Mouse (Mus musculus): ENCODE results near the gene Olfr958. TPM values are rescaled to one million over a fixed set of nuclear protein-coding genes. Genes with fewer than 3 reads are reported as not detected.

Olfr958 gene
- total and polyA plus RNA-seq, 3 experiments = not detected

- Histone ChIP-seq H3K4me1 (ENCODE audit: control insufficient read depth in 1 of 2, insufficient read depth in 2 of 2) (no peaks in the 10 kb centered on the region), H3K27me3 (replicated peaks) (no peaks in the 10 kb centered on the region), H3K79me2 (replicated peaks; ENCODE audit: control insufficient read depth, extremely low read depth, insufficient read depth, poor library complexity, severe bottlenecking) (no peaks in the 10 kb centered on the region), H3K4me2 (ENCODE audit: insufficient read depth, low read depth, poor library complexity, severe bottlenecking) (no peak overlapping the region), H3K36me3 (replicated peaks in 1 of 2; ENCODE audit: control insufficient read depth in 1 of 2, insufficient read depth in 1 of 2, low read length in 1 of 2) (no peaks in the 10 kb centered on the region), H3K27ac (ENCODE audit: insufficient read depth, low read depth) (no peak overlapping the region), H3K9me3 (replicated peaks; ENCODE audit: low read length) (no peaks in the 10 kb centered on the region), H3K9ac (ENCODE audit: insufficient read depth, low read depth) (no peak overlapping the region), H3K4me3 (replicated peaks in 1 of 3; ENCODE audit: low read depth in 2 of 3, low read length in 2 of 3, poor library complexity in 1 of 3) (no peak overlapping the region)
- no peak for DNase-seq (ENCODE audit: extremely low read depth)
- TF ChIP-seq USF1 (IDR thresholded peaks at IDR 0.05; ENCODE audit: low read depth, low read length) = no peak
- no peak for TF ChIP-seq USF2 (conservative IDR thresholded peaks at IDR 0.05; ENCODE audit: low read depth, low read length)
- no peak for TF ChIP-seq NELFE (IDR thresholded peaks at IDR 0.05; ENCODE audit: low read depth, low read length)
- no peak for TF ChIP-seq E2F4 (IDR thresholded peaks at IDR 0.05; ENCODE audit: insufficient replicate concordance, low read depth, low read length)
- no peak for TF ChIP-seq JUND (conservative IDR thresholded peaks at IDR 0.05; ENCODE audit: low read depth, low read length)
- TF ChIP-seq BHLHE40 (IDR thresholded peaks at IDR 0.05; ENCODE audit: low read depth, low read length) = no peak
- no peak for TF ChIP-seq ZMIZ1 (IDR thresholded peaks at IDR 0.05; ENCODE audit: low read depth, low read length)
- no peak for TF ChIP-seq EP300 (IDR thresholded peaks at IDR 0.05; ENCODE audit: low read length)
- no peak for TF ChIP-seq RCOR1 (conservative IDR thresholded peaks at IDR 0.05; ENCODE audit: low read depth, low read length)
- TF ChIP-seq MAFK (IDR thresholded peaks at IDR 0.05; ENCODE audit: insufficient replicate concordance, low read length) = no peak
- no peak for TF ChIP-seq ELF1 (IDR thresholded peaks at IDR 0.05; ENCODE audit: low read depth, low read length)
- no peak for TF ChIP-seq MXI1 (IDR thresholded peaks at IDR 0.05; ENCODE audit: low read depth, low read length)
- dilution Hi-C loops (cut with MboI; ENCODE audit: extremely low pct_ligation_motif_present, extremely low pct_unique_long_range_greater_than_20kb, low sequenced_read_pairs) = no loop called here
- in situ Hi-C loops (cut with MboI; ENCODE audit: low pct_ligation_motif_present, low pct_unique_long_range_greater_than_20kb, low sequenced_read_pairs) = no loop called here
These were observed 48.9 kb upstream of the Olfr958 start for GRCm38 (mm10) chr9:39602536-39603332.

GRCm38 (mm10) chr9:39577050-39577449 lies 23.2 kb upstream of the Olfr958 start:
- H3K4me3 ChIP-seq (replicated peaks in 1 of 3; ENCODE audit: low read depth in 2 of 3, low read length in 2 of 3, poor library complexity in 1 of 3) = no peak overlapping the region
- dilution Hi-C loops (cut with MboI; ENCODE audit: extremely low pct_ligation_motif_present, extremely low pct_unique_long_range_greater_than_20kb, low sequenced_read_pairs) (no loop called here), in situ Hi-C loops (cut with MboI; ENCODE audit: low pct_ligation_motif_present, low pct_unique_long_range_greater_than_20kb, low sequenced_read_pairs) (loop anchor here (25.0 kb wide), 1 partner anchor 615 kb away; the partner anchor contains the start of gene Olfr933)
- no peak overlapping the region for H3K9ac ChIP-seq (ENCODE audit: insufficient read depth, low read depth)
- peaks cover 0 to 11% of the 10 kb centered on the region in 2 experiments; a peak in 2 of 4 replicates for H3K4me1 ChIP-seq (ENCODE audit: control insufficient read depth in 1 of 2, insufficient read depth in 2 of 2)
- no peaks in the 10 kb centered on the region for H3K9me3 ChIP-seq (replicated peaks; ENCODE audit: low read length)
- TF ChIP-seq RAD21 (IDR thresholded peaks at IDR 0.05; ENCODE audit: low read depth, low read length) = no peak
- TF ChIP-seq EP300 (IDR thresholded peaks at IDR 0.05; ENCODE audit: low read length) = peak; percentile 60
- TF ChIP-seq ETS1 (conservative IDR thresholded peaks at IDR 0.05; ENCODE audit: low read depth, low read length) = peak; percentile 58
- peak; percentile 36; the same call in 1 of the 2 replicates for TF ChIP-seq JUN (IDR thresholded peaks at IDR 0.05; ENCODE audit: insufficient read depth, low read depth, low read length)
- TF ChIP-seq JUND (conservative IDR thresholded peaks at IDR 0.05; ENCODE audit: low read depth, low read length) = peak; percentile 51; the same call in 1 of the 2 replicates
- no peak overlapping the region for H3K4me2 ChIP-seq (ENCODE audit: insufficient read depth, low read depth, poor library complexity, severe bottlenecking)
- H3K36me3 ChIP-seq (replicated peaks in 1 of 2; ENCODE audit: control insufficient read depth in 1 of 2, insufficient read depth in 1 of 2, low read length in 1 of 2) = no peaks in the 10 kb centered on the region
- H3K27ac ChIP-seq (ENCODE audit: insufficient read depth, low read depth) = no peak overlapping the region
- DNase-seq (ENCODE audit: extremely low read depth) = peak; percentile 55
- H3K79me2 ChIP-seq (replicated peaks; ENCODE audit: control insufficient read depth, extremely low read depth, insufficient read depth, poor library complexity, severe bottlenecking) = no peaks in the 10 kb centered on the region
- no peaks in the 10 kb centered on the region for H3K27me3 ChIP-seq (replicated peaks)
